Mouse (Mus musculus): ENCODE results near the gene Zic1. TPM values are rescaled to one million over a fixed set of nuclear protein-coding genes. Genes with fewer than 3 reads are reported as not detected.

The Zic1 gene
- total RNA-seq, 1 experiment, result 0.36 TPM

DNA sequence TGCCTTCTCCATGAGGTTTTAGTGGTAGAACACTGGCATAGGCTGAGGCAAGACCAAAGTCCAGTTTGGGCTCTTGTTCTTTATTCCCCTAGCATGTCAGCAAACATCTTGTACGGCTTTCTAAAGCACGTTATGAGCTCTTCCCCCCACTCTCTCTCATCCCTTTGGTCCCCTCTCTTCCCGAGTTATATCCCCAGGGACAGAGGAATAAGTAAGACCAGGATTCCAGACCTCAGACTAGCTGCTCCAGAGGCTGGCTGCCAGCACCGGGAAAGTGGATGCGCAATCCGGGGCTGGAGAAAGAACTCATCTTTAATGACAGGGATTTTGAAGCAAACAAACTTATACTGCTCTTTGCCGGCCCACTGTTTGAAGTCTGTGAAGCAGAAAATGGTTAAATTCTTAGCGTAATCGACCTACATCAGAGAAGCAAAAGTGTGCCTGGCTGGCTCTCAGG lies 14.9 kb upstream of the Zic1 start:
- Histone ChIP-seq H3K9me3 (ENCODE audit: control insufficient read depth, insufficient read depth, low read depth, low read length) (no peaks in the 10 kb centered on the region), H3K4me1 (ENCODE audit: control insufficient read depth in 2 of 2, insufficient read depth in 2 of 2, low read length in 2 of 2, poor library complexity in 1 of 2) (peaks cover 0 to 2% of the 10 kb centered on the region in 2 experiments; a peak in 1 of 4 replicates), H3K4me3 (ENCODE audit: insufficient read depth in 1 of 2, low read depth in 1 of 2, low read length in 2 of 2, poor library complexity in 1 of 2, severe bottlenecking in 1 of 2) (no peak overlapping the region), H3K27ac (ENCODE audit: insufficient read depth, low read depth, low read length, poor library complexity, severe bottlenecking) (no peak overlapping the region), H3K9ac (ENCODE audit: insufficient read depth, low read depth, low read length, poor library complexity, severe bottlenecking) (no peak overlapping the region), H3K36me3 (ENCODE audit: control insufficient read depth, insufficient read depth, low read length, poor library complexity, severe bottlenecking) (no peaks in the 10 kb centered on the region)
- DNase-seq (ENCODE audit: low read depth, low spot score), result no peak
- TF ChIP-seq ZNF384 (IDR thresholded peaks at IDR 0.05; ENCODE audit: low read depth, low read length), result no peak
- no peak for TF ChIP-seq MAFK (IDR thresholded peaks at IDR 0.05; ENCODE audit: insufficient read depth, low read depth, low read length)
- TF ChIP-seq ZC3H11A (IDR thresholded peaks at IDR 0.05; ENCODE audit: borderline replicate concordance, low read depth, low read length), result no peak
- TF ChIP-seq HCFC1 (IDR thresholded peaks at IDR 0.05; ENCODE audit: borderline replicate concordance, insufficient read depth, low read length), result no peak
- TF ChIP-seq CHD2 (IDR thresholded peaks at IDR 0.05; ENCODE audit: low read depth, low read length), result no peak
- in situ Hi-C loops (cut with MboI; ENCODE audit: low sequenced_read_pairs in 2 of 2, unreplicated experiment in 2 of 2), result loop anchor here (25.0 kb wide), 1 partner anchor 1643 kb away; the partner anchor contains the start of gene Ankrd34c (in 2 of the 2)

DNA sequence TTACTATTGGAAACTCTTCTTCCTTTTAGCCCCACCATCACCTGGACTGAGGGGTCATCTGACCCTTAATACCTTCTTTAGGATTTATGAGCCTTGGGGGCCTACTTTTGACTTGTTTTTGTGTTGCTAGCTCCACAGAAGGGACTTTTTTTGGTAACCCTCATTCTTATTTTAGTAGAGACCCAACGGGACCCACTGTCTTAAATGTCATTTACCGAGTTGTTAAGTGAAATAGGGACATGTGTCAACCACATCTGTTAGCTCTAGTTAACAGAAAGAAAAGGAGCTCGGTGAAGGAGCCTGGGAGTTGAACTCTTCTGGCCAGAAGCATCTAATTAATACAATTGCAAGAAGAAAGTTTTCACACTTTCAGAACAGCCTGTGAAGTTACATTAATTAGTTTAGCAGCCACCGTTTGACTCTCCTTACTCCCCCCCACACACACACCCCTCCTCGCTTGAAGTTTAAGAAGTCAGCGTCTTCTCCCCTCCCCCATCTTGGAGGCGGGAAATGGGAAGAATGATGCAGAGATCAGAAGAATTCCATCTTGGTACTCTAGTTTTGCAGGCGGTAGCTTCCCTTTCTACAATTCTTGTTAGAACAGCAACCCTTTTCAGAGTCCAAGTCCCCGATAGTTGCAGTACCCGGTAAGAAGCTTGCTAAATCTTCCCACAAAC lies 14.3 kb upstream of the Zic1 start:
- Histone ChIP-seq H3K27ac (ENCODE audit: insufficient read depth, low read depth, low read length, poor library complexity, severe bottlenecking) (no peak overlapping the region), H3K4me1 (ENCODE audit: control insufficient read depth in 2 of 2, insufficient read depth in 2 of 2, low read length in 2 of 2, poor library complexity in 1 of 2) (peaks cover 0 to 2% of the 10 kb centered on the region in 2 experiments; a peak in 1 of 4 replicates), H3K4me3 (ENCODE audit: insufficient read depth in 1 of 2, low read depth in 1 of 2, low read length in 2 of 2, poor library complexity in 1 of 2, severe bottlenecking in 1 of 2) (no peak overlapping the region), H3K9me3 (ENCODE audit: control insufficient read depth, insufficient read depth, low read depth, low read length) (no peaks in the 10 kb centered on the region), H3K36me3 (ENCODE audit: control insufficient read depth, insufficient read depth, low read length, poor library complexity, severe bottlenecking) (no peaks in the 10 kb centered on the region), H3K9ac (ENCODE audit: insufficient read depth, low read depth, low read length, poor library complexity, severe bottlenecking) (no peak overlapping the region)
- no peak for TF ChIP-seq ZNF384 (IDR thresholded peaks at IDR 0.05; ENCODE audit: low read depth, low read length)
- TF ChIP-seq HCFC1 (IDR thresholded peaks at IDR 0.05; ENCODE audit: borderline replicate concordance, insufficient read depth, low read length), result no peak
- no peak for TF ChIP-seq ZC3H11A (IDR thresholded peaks at IDR 0.05; ENCODE audit: borderline replicate concordance, low read depth, low read length)
- TF ChIP-seq CHD2 (IDR thresholded peaks at IDR 0.05; ENCODE audit: low read depth, low read length), result no peak
- no peak for TF ChIP-seq MAFK (IDR thresholded peaks at IDR 0.05; ENCODE audit: insufficient read depth, low read depth, low read length)
- in situ Hi-C loops (cut with MboI; ENCODE audit: low sequenced_read_pairs in 2 of 2, unreplicated experiment in 2 of 2), result loop anchor here (25.0 kb wide), 1 partner anchor 1643 kb away; the partner anchor contains the start of gene Ankrd34c (in 2 of the 2)
- no peak for DNase-seq (ENCODE audit: low read depth, low spot score)

DNA sequence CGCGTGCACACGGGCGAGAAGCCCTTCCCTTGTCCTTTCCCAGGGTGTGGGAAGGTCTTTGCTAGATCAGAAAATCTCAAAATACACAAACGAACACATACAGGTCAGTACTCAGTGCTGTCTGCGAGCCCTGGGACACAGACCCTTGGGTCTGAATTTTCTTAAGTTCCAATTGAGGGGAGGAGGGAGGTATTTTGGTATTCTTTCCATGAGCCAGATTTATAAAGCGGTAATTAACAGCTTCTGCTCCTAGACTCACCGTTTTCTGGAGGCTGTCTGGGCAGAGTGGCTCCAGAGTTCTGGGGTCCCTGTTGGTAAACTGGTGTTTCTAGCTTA lies 13.7 kb upstream of the Zic1 start:
- H3K9ac ChIP-seq (ENCODE audit: insufficient read depth, low read depth, low read length, poor library complexity, severe bottlenecking), result no peak overlapping the region
- H3K4me1 ChIP-seq (ENCODE audit: control insufficient read depth in 2 of 2, insufficient read depth in 2 of 2, low read length in 2 of 2, poor library complexity in 1 of 2), result peaks cover 0 to 2% of the 10 kb centered on the region in 2 experiments; a peak in 1 of 4 replicates
- in situ Hi-C loops (cut with MboI; ENCODE audit: low sequenced_read_pairs in 2 of 2, unreplicated experiment in 2 of 2), result loop anchor here (25.0 kb wide), 1 partner anchor 1642 kb away; the partner anchor contains the start of gene Ankrd34c (in 2 of the 2)
- TF ChIP-seq CHD2 (IDR thresholded peaks at IDR 0.05; ENCODE audit: low read depth, low read length) (no peak), ZNF384 (IDR thresholded peaks at IDR 0.05; ENCODE audit: low read depth, low read length) (no peak), HCFC1 (IDR thresholded peaks at IDR 0.05; ENCODE audit: borderline replicate concordance, insufficient read depth, low read length) (no peak), MAFK (IDR thresholded peaks at IDR 0.05; ENCODE audit: insufficient read depth, low read depth, low read length) (no peak), ZC3H11A (IDR thresholded peaks at IDR 0.05; ENCODE audit: borderline replicate concordance, low read depth, low read length) (no peak)
- no peak overlapping the region for H3K4me3 ChIP-seq (ENCODE audit: insufficient read depth in 1 of 2, low read depth in 1 of 2, low read length in 2 of 2, poor library complexity in 1 of 2, severe bottlenecking in 1 of 2)
- no peaks in the 10 kb centered on the region for H3K36me3 ChIP-seq (ENCODE audit: control insufficient read depth, insufficient read depth, low read length, poor library complexity, severe bottlenecking)
- no peak overlapping the region for H3K27ac ChIP-seq (ENCODE audit: insufficient read depth, low read depth, low read length, poor library complexity, severe bottlenecking)
- H3K9me3 ChIP-seq (ENCODE audit: control insufficient read depth, insufficient read depth, low read depth, low read length), result no peaks in the 10 kb centered on the region
- DNase-seq (ENCODE audit: low read depth, low spot score), result no peak

DNA sequence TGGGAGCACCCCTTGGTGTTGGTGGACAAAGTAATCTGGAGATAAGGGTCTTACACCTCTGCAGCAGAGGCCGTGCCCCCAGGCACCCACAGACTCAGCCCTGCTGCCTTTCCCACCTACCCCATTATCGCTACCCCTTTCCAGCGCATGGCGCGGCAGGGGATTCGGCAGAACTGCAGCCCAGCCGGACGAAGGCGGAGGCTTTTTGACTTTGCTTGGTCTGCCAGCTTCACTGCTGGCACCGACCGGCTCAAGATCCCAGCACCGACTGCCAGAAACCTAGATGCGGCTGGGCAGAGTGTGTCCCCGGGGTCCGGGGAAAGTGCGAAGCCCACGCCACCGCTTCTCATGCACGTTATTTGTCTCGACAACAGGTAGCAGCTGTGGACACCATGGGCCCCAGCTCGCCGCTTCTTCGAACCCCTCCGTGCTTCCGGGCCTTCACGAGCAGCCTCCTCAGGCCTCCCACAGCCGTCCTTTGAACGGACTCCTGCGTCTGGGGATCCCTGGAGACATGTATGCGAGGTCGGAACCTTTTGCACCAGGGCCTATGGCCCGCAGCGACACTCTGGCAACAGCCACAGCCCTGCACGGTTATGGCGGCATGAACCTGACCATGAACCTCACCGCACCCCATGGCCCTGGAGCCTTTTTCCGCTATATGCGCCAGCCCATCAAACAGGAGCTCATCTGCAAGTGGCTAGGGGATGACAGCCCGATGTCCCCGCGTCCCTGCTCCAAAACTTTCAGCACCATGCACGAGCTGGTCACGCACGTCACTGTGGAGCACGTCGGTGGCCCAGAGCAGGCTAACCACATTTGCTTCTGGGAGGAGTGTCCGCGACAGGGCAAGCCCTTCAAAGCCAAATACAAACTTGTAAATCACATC lies 13.0 kb upstream of the Zic1 start:
- Histone ChIP-seq H3K4me3 (ENCODE audit: insufficient read depth in 1 of 2, low read depth in 1 of 2, low read length in 2 of 2, poor library complexity in 1 of 2, severe bottlenecking in 1 of 2) (no peak overlapping the region; a peak in 1 of 4 replicates), H3K4me1 (ENCODE audit: control insufficient read depth in 2 of 2, insufficient read depth in 2 of 2, low read length in 2 of 2, poor library complexity in 1 of 2) (peaks cover 0 to 2% of the 10 kb centered on the region in 2 experiments; a peak in 1 of 4 replicates), H3K9me3 (ENCODE audit: control insufficient read depth, insufficient read depth, low read depth, low read length) (no peaks in the 10 kb centered on the region), H3K36me3 (ENCODE audit: control insufficient read depth, insufficient read depth, low read length, poor library complexity, severe bottlenecking) (no peaks in the 10 kb centered on the region), H3K9ac (ENCODE audit: insufficient read depth, low read depth, low read length, poor library complexity, severe bottlenecking) (no peak overlapping the region), H3K27ac (ENCODE audit: insufficient read depth, low read depth, low read length, poor library complexity, severe bottlenecking) (no peak overlapping the region)
- TF ChIP-seq ZNF384 (IDR thresholded peaks at IDR 0.05; ENCODE audit: low read depth, low read length) (no peak), HCFC1 (IDR thresholded peaks at IDR 0.05; ENCODE audit: borderline replicate concordance, insufficient read depth, low read length) (no peak), CHD2 (IDR thresholded peaks at IDR 0.05; ENCODE audit: low read depth, low read length) (no peak), ZC3H11A (IDR thresholded peaks at IDR 0.05; ENCODE audit: borderline replicate concordance, low read depth, low read length) (no peak), MAFK (IDR thresholded peaks at IDR 0.05; ENCODE audit: insufficient read depth, low read depth, low read length) (no peak)
- in situ Hi-C loops (cut with MboI; ENCODE audit: low sequenced_read_pairs in 2 of 2, unreplicated experiment in 2 of 2), result loop anchor here (25.0 kb wide), 1 partner anchor 1641 kb away; the partner anchor contains the start of gene Ankrd34c (in 2 of the 2)
- DNase-seq (ENCODE audit: low read depth, low spot score), result no peak

Data from ES-E14 (cell line).